Mouse (Mus musculus): ENCODE measurements around the gene Heg1. TPM values are rescaled to one million over a fixed set of nuclear protein-coding genes. Genes with fewer than 3 reads are reported as not detected.

Heg1 gene
- polyA plus RNA-seq, 1 experiment from 2014 or later: 37.7 TPM

DNA sequence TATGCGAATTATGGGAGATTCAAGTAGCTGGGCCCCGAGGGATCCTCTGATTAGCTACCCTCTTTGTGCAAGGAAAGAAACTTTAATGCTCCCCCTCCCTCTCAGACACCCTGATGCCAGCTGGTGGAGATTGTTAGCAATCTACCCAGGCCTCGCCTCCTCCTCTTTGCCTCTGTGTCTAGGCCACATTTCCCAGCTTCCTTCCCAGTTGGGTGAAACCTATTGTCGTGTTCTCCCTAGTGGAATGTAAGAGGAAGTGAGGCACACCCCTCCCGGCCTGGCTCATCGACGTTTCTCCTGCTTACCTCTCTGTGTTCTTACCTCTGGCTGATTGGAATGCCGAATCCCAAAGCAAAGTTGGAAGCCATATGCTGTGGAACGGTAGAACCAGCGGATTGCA lies 3.4 kb upstream of the Heg1 start:
- Histone ChIP-seq H3K27me3 (no peaks in the 10 kb centered on the region), H3K36me3 (replicated peaks) (no peaks in the 10 kb centered on the region), H3K9ac (no peak overlapping the region), H3K4me1 (peaks cover 25% of the 10 kb centered on the region), H3K4me2 (no peak overlapping the region), H3K4me3 (replicated peaks) (no peak overlapping the region), H3K27ac (no peak overlapping the region), H3K9me3 (no peaks in the 10 kb centered on the region)
- 69% methylated on average over 10 of the region's 10 CpGs for WGBS
- no peak for ATAC-seq (ENCODE audit: low FRiP score)

DNA sequence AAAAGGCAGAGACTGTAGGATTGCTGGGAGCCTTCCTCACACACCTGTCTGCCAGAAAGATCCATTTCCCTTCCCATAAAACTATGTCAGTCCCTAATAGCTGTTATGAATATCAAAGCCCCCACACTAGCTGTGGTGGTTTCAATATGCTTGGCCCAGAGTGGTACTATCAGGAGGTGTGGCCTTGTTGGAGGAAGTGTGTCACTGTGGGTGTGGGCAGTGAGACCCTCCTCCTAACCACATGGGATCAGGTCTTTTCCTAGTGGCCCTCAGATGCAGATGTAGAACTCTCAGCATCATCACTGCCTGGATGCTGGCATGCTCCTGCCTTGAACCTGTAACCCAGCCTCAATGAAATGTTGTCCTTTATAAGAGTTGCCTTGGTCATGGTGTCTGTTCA lies 2.5 kb upstream of the Heg1 start:
- H3K27ac ChIP-seq: no peak overlapping the region
- no peak overlapping the region for H3K9ac ChIP-seq
- H3K4me2 ChIP-seq: no peak overlapping the region
- H3K9me3 ChIP-seq: no peaks in the 10 kb centered on the region
- H3K36me3 ChIP-seq (replicated peaks): no peaks in the 10 kb centered on the region
- H3K4me1 ChIP-seq: peaks cover 34% of the 10 kb centered on the region
- H3K4me3 ChIP-seq (replicated peaks): no peak overlapping the region
- H3K27me3 ChIP-seq: no peaks in the 10 kb centered on the region
- no peak for ATAC-seq (ENCODE audit: low FRiP score)

DNA sequence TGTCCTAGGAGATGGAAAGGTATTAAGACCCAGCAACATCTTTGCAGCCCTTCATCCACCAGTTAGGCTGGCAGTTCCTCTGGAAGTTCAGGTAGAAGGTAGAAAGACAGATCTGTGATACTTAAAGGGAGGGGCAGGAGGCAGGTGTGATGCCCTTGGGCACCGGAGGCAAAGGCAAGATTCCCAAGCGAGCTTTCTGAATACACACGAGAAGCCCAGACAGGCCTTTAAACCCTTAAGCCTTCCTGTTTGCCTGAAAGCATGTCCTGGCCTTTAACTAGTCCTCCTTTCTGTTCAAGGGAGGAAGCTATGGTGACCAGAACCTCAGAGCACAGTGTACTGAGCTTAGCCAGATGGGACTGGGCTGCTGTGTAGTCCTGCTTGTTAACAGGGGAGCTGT lies 1.5 kb upstream of the Heg1 start:
- H3K27me3 ChIP-seq: no peaks in the 10 kb centered on the region
- no peak overlapping the region for H3K27ac ChIP-seq
- H3K4me3 ChIP-seq (replicated peaks): no peak overlapping the region
- H3K9ac ChIP-seq: no peak overlapping the region
- no peaks in the 10 kb centered on the region for H3K9me3 ChIP-seq
- H3K4me2 ChIP-seq: no peak overlapping the region
- no peaks in the 10 kb centered on the region for H3K36me3 ChIP-seq (replicated peaks)
- no peak for ATAC-seq (ENCODE audit: low FRiP score)
- 70% methylated on average over 3 of the region's 3 CpGs for WGBS
- H3K4me1 ChIP-seq: peaks cover 44% of the 10 kb centered on the region

DNA sequence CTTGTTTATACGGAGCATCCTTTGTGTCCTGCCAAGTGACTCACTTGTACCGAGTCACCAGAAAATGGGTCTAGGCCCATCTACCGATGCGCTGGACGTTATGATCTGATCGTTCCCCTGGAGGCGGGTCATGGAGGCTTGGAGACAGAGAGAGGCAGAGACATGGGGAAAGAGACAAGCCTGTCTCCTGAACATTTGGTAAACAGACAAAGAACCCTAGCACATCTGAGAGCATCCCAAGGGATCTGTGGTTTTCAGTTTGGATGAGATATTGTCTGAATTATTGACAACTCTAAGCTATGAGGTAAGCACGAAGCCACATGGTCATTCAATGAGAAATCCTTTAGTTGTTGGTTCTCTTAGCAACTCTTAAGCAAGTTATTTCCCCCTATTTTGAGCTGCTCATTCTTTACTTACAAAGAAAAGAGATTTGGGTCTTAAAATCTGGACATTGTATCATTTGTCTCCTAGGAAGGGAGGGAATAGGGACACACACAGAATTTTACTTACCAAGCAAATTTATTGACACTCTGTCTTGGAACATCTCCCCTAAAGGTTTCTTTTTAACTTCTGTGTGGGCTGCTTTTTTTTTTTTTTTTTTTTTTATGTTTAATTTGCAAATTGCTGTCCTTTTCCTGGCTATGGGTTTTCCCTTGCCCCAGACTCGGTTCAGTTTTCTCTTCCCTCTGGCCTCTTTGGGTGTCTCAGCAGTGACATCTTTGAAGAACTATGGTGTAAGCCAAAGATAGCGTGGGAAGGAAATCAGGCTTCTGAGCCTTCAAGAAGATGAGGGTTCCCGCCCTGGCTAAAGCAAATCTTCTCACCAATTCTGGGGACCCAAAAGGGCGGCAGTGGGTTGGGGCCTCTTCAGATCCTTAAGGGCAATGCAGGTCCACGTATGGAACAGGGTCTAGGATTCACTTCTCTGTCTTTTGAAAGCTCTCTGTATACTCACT lies 686 bp upstream of the Heg1 start:
- H3K9ac ChIP-seq: peak overlapping the region; percentile 99
- H3K4me1 ChIP-seq: peaks cover 52% of the 10 kb centered on the region
- WGBS: 66% methylated on average over 13 of the region's 13 CpGs
- 0 out of 2 replicates have a peak, but pooled peaks have one; percentile 6 for ATAC-seq (ENCODE audit: low FRiP score)
- peak overlapping the region; percentile 89; the same call in 1 of the 2 replicates for H3K27ac ChIP-seq
- H3K27me3 ChIP-seq: no peaks in the 10 kb centered on the region
- peak overlapping the region; percentile 89 for H3K4me3 ChIP-seq (replicated peaks)
- H3K9me3 ChIP-seq: no peaks in the 10 kb centered on the region
- peaks cover 3% of the 10 kb centered on the region for H3K36me3 ChIP-seq (replicated peaks)
- H3K4me2 ChIP-seq: peak overlapping the region; percentile 84

DNA sequence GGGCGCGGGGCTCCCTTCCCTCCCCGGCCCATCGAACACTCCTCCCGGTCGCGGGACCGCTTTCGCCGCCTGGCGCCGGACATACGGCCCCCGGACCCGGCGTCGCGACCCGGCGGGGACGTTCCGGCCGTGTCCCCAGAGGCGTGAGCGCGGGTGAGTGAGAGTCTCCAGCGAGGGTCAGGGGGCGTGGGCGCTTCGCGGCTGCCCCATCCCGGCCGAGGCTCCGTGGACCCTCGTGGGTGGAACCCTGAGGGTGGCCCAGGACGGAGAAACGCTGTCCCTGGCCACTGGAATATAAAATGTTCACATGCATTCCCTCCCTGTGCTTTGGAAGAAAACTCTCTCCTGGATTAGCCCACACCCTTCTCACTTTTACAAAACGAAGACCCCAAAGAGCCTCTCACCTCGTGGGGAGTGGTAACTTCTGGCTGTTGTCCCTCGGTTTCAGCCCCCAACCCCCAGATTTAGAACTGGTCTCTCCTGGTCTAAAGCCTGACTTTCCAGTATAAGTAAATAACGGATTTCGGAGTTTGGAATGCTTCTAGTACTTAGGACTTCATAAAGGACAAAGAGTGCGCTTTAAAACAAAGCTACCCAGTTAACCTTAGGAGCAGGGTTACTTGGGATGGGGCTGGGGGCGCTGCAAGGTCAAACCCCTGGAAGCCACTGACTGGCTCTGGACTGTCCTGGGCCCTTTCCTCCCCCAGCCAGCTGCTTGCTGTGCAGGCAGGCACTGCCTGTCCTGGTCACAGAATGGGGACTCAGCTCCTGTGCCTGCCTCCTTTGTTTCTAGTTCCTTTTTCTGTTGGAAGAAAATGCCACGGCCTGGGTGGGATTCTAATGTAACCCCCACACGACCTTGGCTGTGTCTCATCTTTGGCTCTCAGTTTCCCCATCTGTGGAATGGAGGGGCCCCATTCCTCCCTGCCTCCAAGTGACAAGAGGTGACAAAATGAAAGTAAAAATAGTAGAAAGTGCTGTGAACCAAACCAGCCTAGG lies 832 bp downstream of the Heg1 start:
- Histone ChIP-seq H3K9ac (peak overlapping the region; percentile 99), H3K27ac (peak overlapping the region; percentile 89), H3K9me3 (no peaks in the 10 kb centered on the region), H3K4me2 (peak overlapping the region; percentile 84), H3K36me3 (replicated peaks) (peaks cover 8% of the 10 kb centered on the region), H3K4me3 (replicated peaks) (peak overlapping the region; percentile 89), H3K4me1 (peaks cover 62% of the 10 kb centered on the region), H3K27me3 (no peaks in the 10 kb centered on the region)
- under 1% methylated on average over 46 of the region's 46 CpGs for WGBS
- ATAC-seq (ENCODE audit: low FRiP score): peak; percentile 51

DNA sequence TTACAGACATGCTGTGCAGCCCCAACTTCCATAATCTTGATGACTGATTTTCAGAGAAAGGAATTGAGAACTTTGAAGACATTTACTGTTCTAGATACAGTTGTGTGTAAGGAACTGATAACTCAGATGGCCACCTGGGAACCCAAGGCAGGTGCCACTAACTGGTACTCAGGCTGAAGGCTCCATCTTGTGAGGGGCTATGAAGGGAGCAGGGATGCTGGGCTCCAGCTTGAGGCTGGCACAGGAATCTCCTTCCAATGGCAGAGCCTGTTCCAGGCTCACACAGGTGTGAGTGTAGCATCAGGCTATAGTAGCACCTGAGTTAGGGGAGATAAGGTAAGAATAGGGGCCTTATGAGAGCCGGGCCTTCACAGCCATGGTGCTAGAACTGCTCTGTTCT lies 1.9 kb downstream of the Heg1 start:
- H3K27ac ChIP-seq: peak overlapping the region; percentile 50; the same call in 1 of the 2 replicates
- H3K9ac ChIP-seq: peak overlapping the region; percentile 99
- ATAC-seq (ENCODE audit: low FRiP score): no peak
- 81% methylated on average over 1 of the region's 1 CpGs for WGBS
- H3K4me2 ChIP-seq: peak overlapping the region; percentile 84
- no peaks in the 10 kb centered on the region for H3K27me3 ChIP-seq
- H3K4me3 ChIP-seq (replicated peaks): peak overlapping the region; percentile 89
- peaks cover 8% of the 10 kb centered on the region for H3K36me3 ChIP-seq (replicated peaks)
- peaks cover 63% of the 10 kb centered on the region for H3K4me1 ChIP-seq
- no peaks in the 10 kb centered on the region for H3K9me3 ChIP-seq

DNA sequence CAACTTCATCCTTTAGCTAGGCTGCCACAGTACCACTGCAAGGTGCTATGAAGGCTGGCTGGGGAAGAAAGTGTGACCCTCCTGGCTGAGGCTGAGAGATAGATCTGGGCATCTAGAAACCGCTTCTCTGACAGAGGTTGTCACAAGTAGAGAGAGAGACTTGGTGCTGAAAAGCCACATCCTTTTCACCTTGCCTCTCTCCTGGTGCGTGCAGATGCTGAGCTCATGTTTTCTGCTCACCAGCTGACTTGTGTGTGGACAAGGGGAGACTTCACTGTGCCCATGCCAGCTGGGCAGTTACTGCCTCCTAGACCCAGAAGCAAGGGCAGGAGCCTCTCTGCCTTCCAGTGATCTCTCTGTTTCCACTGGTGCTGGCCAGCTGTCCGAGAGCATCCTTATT lies 3.6 kb downstream of the Heg1 start:
- peak overlapping the region; percentile 89 for H3K4me3 ChIP-seq (replicated peaks)
- H3K36me3 ChIP-seq (replicated peaks): peaks cover 8% of the 10 kb centered on the region
- peak overlapping the region; percentile 66; the same call in 1 of the 2 replicates for H3K27ac ChIP-seq
- peak overlapping the region; percentile 84 for H3K4me2 ChIP-seq
- no peaks in the 10 kb centered on the region for H3K9me3 ChIP-seq
- H3K9ac ChIP-seq: peak overlapping the region; percentile 99; the same call in 1 of the 2 replicates
- no peaks in the 10 kb centered on the region for H3K27me3 ChIP-seq
- 87% methylated on average over 3 of the region's 3 CpGs for WGBS
- H3K4me1 ChIP-seq: peaks cover 74% of the 10 kb centered on the region
- no peak for ATAC-seq (ENCODE audit: low FRiP score)

DNA sequence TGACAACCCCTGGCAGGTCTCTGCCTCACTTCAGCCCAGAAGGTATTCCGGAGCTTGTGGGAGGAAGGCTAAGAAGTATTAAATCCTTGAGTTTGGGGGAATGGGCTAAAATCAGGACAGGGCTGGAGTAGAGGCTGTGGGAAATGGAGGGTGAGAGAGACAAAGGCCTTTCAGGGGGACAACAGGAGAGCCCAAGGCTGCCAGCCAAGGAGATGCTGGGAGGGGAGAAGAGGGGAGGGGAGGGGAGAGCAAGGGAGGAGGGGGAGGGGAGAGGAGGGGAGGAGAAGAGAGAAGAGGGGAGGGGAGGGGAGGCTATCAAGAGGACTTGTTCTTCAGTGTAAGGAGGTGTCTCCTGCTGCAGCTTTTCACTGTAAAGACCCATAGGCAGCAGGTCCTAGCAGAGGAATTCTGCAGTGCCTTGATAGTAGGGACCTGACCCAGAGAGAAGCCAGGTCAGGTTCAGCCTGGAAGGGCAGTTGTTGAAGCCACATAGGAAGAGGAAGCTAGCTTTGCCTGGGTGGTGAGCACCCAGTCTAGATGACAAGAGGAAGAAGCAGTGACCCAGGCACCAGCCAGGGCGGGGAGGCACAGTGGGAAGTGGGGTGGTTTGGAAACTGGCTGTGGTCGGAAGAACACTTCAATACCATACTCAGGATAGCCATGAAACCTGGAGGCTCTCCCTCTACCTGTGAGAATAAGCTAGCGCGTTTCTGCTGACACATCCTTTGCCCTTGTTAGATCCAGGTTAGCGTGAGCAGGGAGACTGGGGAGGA lies 7.0 kb downstream of the Heg1 start:
- Histone ChIP-seq H3K27ac (peak overlapping the region; percentile 75), H3K9me3 (no peaks in the 10 kb centered on the region), H3K9ac (0 out of 2 replicates have a peak overlapping the region, but pooled peaks have one; percentile 9), H3K36me3 (replicated peaks) (peaks cover 16% of the 10 kb centered on the region), H3K4me1 (peaks cover 85% of the 10 kb centered on the region), H3K27me3 (no peaks in the 10 kb centered on the region), H3K4me2 (no peak overlapping the region), H3K4me3 (replicated peaks) (no peak overlapping the region)
- no peak for ATAC-seq (ENCODE audit: low FRiP score)
- WGBS: 86% methylated on average over 6 of the region's 6 CpGs

DNA sequence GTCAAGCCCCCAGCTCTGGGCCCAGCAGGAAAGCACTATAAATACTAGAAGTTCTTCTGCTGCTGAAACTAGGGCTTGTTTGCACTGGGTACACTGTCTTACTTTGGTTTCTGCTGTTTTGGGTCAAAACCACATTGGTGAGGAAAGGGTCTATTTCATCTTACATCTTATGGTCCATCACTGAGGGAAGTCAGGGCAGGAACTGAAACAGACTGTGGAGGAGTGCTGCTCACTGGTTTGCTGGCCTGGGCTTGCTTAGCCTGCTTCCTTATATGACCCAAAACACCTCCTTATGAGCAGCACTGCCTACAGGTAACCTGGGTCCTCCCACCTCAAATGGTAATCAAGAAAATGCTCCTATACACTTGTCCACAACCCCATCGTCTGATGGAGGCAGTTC lies 9.4 kb downstream of the Heg1 start:
- 93% methylated on average over 1 of the region's 1 CpGs for WGBS
- no peaks in the 10 kb centered on the region for H3K27me3 ChIP-seq
- no peak overlapping the region for H3K4me2 ChIP-seq
- H3K27ac ChIP-seq: 0 out of 2 replicates have a peak overlapping the region, but pooled peaks have one; percentile 10
- H3K36me3 ChIP-seq (replicated peaks): peaks cover 12% of the 10 kb centered on the region
- H3K9me3 ChIP-seq: no peaks in the 10 kb centered on the region
- no peak overlapping the region for H3K9ac ChIP-seq
- ATAC-seq (ENCODE audit: low FRiP score): no peak
- no peak overlapping the region for H3K4me3 ChIP-seq (replicated peaks)
- H3K4me1 ChIP-seq: peaks cover 85% of the 10 kb centered on the region

DNA sequence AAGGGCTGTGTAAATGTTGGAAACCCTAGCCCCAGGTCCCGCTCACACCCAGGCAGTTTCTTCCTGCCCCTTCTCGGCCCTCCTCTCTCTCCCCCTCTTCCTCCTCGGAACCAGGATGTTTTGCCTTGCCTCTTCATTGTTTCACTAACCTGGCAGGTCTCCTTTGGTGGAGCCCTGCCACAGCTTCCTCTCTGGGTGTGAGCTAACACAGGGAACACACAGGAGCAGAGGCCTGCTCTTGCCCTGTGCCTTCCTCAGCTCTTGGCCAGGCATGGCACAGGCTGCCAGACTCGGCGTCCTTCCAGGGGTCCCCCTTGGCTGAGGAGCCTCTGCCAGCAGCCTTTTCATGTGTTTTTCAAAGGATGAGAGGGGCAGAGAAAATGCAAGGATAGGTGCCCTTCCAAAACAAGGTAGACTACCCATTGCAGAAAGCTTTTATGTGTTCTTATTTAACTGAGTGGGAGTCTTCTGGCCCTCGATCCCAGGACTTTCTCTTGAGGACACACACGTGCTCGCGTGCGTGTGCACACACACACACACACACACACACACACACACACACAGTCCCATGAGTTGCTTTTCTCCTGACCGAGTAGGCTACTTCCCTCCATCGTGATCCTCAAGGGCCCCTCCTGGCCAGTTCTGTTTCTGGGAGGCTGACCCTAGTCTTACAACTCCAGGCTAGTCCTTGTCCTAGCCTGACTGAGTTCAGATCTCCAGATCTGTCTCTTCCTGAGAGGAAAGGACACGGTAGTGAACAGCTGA lies 12.8 kb downstream of the Heg1 start:
- no peaks in the 10 kb centered on the region for H3K27me3 ChIP-seq
- H3K36me3 ChIP-seq (replicated peaks): peaks cover 9% of the 10 kb centered on the region; the same call in 1 of the 2 replicates
- no peak overlapping the region for H3K4me3 ChIP-seq (replicated peaks)
- H3K27ac ChIP-seq: peak overlapping the region; percentile 65
- H3K9me3 ChIP-seq: no peaks in the 10 kb centered on the region
- 73% methylated on average over 13 of the region's 13 CpGs for WGBS
- H3K4me1 ChIP-seq: peaks cover 80% of the 10 kb centered on the region
- H3K9ac ChIP-seq: peak overlapping the region; percentile 21; the same call in 1 of the 2 replicates
- no peak overlapping the region for H3K4me2 ChIP-seq
- ATAC-seq (ENCODE audit: low FRiP score): no peak

Data from forebrain, embryonic 12.5 days (tissue).